Mouse (Mus musculus) brown adipose tissue, adult 24 weeks (tissue): ENCODE results near the gene Adamts4. TPM values are rescaled to one million over a fixed set of nuclear protein-coding genes. Genes with fewer than 3 reads are reported as not detected.
"Not testable (repeated sequence)": the region's sequence is repeated elsewhere in the genome, so short reads cannot be mapped to it uniquely, and the experiment has no call there.

Experiments
- H3K27ac ChIP-seq: fragments of 200-500 bp; replicated peaks from 2 replicates; pipeline ENCODE4 v1.5.1; 2012; ENCODE audit warnings: low read depth, mild to moderate bottlenecking, low read length
- H3K4me1 ChIP-seq: fragments of 200-500 bp; 2 replicates; pipeline ENCODE4 v1.6.1; 2012; ENCODE audit warnings: low read length, mixed read lengths; ENCODE audit not compliant: control insufficient read depth, insufficient read depth, insufficient read length
- H3K4me3 ChIP-seq: fragments of 200-500 bp; 2 replicates; pipeline ENCODE4 v1.5.1; 2012; ENCODE audit warnings: low read depth, mild to moderate bottlenecking, low read length, moderate library complexity; ENCODE audit not compliant: insufficient read depth
- polyA plus RNA-seq: library from polyadenylated mRNA; stranded (reverse); fragments of >200 nt; gene quantifications from 2 replicates; pipeline ENCODE4 v1.2.4, GENCODE M21; 2012; ENCODE audit not compliant: missing spikeins, insufficient read depth, insufficient read length

Gene Adamts4
- polyA plus RNA-seq, 1 experiment = 1.2 TPM

DNA sequence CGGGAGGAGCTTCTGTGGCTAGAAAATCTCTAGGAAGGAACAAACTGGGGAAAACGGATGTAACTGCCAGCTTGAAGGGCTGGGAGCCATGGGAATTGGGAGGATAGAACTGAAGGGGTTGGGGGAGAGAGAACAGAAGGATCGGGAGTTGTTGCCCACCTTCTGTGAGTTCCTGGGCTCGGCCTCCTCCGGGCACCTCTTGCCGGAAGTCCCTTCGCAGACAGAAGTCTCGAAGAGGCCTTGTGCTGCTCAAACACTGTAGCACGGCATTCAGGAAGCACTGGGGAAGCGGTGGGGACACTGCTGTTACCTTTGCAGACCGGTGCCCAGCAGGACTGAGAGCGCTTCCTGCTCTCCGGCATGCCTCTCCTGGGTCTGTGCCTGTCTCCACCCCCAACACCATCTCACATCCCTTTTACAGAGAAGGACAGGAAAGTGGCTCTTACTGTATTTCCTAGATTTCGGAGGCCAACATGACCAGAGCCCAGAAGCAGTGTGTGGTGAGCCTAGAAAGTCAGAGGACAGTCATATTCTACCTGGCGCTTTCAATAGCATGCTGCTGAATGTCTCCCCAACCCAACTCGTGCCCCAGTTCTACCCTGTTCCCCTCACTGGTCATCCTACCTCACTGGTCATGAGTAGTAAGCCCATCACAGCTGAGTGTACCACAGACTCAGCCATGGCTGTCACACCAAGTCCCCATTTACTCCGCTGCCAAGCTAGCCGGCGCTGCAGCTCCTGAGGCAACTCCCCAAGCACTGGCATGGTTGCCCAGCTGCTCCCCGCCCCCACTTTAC is 35.1 kb downstream of the Adamts4 start:
- Histone ChIP-seq H3K27ac (peak overlapping the region; percentile 16; the same call in 1 of the 2 replicates), H3K4me3 (peak overlapping the region; percentile 19; the same call in 1 of the 2 replicates), H3K4me1 (peaks cover 1% of the 10 kb centered on the region)

DNA sequence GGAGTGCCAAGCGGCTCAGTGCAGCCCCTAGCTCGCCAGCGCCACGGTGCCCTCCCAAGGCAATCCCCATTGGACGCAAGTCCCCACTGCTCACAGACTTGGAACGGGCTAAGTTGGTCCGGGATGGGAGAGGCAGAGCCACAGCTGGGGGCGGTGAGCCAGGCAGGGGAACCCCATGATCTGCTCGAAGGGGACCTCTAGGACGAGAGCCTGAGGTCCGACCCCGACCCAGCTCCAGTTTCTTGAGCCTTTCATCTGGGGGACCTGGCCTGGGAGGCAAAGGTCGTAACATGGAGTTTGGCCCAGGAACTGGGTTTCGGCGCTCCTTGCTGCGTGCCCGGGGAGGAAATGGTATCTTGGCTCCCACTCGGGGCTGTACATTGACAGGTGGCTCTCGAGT is 36.3 kb downstream of the Adamts4 start:
- Histone ChIP-seq H3K4me3 (no peak overlapping the region; the same call in 1 of the 2 replicates), H3K4me1 (no peaks in the 10 kb centered on the region; the same call in 1 of the 2 replicates), H3K27ac (no peak overlapping the region)

DNA sequence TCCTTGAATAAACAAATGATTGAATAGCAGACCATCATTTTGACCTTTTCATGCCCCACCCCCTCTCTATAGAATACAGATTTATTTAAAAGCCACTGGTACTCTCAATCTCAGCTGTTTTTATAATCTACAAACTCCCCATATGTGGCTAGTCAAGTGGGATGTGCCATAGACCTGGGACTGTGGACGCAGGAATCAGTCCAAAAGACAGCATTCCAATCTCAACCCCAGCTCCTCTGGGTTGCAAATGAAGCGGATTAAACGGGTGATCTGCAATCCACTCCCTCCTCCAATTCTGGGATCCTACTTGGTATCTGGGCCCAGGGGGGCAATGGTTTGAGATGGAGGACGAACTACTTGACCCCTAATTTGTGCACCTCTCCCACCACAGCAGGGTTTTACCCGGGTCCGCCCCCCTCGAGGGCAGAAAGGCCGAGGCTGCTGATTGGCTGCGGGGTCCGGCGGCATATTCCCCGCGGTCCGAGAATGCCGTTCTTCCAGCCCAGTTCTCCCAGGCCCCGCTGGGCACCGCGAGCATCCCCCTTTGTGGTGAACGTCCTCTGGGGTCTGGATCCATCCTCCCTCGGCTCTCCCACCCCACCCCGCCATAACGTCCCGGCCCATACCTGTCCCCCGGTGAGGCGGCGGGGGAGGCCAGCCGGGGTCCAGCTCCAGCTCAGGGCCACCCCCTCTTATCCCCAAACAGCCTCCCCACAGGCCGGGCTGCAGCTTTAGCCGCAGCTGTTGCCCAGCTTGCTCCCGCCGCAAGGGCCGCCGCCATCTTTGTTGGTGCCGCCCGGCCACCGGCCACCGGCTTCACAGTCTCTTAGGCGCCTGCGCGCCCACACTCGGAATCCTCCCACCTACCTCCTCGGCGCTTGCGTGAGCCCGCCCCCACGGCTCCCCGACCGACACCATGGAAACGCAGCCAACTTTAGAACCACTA is 37.2 kb downstream of the Adamts4 start, which contains the start of gene Usp21:
TSS of gene Usp21 (minus strand) at position 856 of the 946 bp plus-strand sequence.
- Histone ChIP-seq H3K4me1 (peaks cover under 1% of the 10 kb centered on the region; the same call in 1 of the 2 replicates), H3K4me3 (peak within 1 kb of the TSS; percentile 85), H3K27ac (peak within 1 kb of the TSS; percentile 76)

DNA sequence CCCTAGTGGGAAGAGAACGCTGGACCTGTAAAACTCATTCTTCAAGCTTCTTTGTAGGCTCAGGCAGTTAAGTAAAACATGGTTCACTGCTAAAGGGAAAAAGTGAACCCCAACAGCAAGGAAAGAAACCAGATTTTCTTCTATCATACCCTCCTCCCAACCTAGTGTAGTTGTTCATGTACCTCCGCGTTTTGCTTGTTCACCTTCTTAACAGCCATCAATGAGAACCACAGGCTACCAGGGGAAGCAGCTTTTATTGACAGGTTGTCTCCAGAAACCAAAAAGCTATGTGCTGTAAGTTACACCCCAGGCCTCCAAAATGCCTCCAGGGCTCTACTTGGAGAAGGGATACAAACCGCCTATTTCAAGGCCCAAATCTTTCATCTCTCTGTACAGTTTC is 38.1 kb downstream of the Adamts4 start:
- Histone ChIP-seq H3K27ac (no peak overlapping the region), H3K4me3 (no peak overlapping the region), H3K4me1 (peaks cover 2% of the 10 kb centered on the region; the same call in 1 of the 2 replicates)

DNA sequence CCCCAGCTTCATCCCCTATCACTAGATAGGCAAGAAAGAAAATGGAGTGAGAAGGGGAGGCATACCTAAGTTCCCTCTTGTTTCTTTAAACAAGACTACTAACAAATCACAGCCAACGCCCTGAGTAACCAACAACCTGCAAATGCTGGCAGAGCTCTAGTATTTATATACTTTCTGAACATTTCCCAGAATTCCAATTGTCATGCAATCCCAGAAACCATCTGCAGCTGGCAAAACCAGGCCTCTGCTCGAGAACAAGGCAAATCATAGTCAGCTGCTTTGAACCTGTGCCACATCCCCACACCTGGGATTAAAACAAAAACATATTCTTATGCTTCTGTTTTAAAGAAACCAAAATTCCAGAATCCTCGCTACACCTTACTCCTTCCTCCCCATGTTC is 43.1 kb downstream of the Adamts4 start:
- Histone ChIP-seq H3K4me3 (no peak overlapping the region), H3K27ac (no peak overlapping the region), H3K4me1 (0 out of 2 replicates have a peak, but pooled peaks cover 5% of the 10 kb centered on the region)

DNA sequence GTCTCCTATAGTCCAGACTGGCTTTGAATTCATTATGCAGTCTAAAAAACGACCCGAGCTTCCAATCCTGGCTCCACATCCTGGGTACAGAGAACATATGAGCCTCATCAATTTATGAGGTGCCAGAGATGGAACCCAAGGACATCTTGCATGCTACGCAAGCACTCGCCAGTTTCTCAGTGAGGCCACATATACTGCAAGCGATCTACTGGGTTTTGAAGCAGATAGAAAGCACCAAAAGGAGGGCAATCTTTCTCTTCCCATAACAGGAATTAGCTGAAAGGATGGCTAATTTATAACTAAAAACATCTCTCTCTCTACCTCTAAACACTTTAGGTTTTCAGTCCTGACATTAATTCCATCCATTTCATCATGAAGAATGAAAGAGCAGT is 43.7 kb downstream of the Adamts4 start:
- H3K4me3 ChIP-seq = peak overlapping the region; percentile 93
- H3K4me1 ChIP-seq = 0 out of 2 replicates have a peak, but pooled peaks cover 5% of the 10 kb centered on the region
- peak overlapping the region; percentile 98; the same call in 1 of the 2 replicates for H3K27ac ChIP-seq

DNA sequence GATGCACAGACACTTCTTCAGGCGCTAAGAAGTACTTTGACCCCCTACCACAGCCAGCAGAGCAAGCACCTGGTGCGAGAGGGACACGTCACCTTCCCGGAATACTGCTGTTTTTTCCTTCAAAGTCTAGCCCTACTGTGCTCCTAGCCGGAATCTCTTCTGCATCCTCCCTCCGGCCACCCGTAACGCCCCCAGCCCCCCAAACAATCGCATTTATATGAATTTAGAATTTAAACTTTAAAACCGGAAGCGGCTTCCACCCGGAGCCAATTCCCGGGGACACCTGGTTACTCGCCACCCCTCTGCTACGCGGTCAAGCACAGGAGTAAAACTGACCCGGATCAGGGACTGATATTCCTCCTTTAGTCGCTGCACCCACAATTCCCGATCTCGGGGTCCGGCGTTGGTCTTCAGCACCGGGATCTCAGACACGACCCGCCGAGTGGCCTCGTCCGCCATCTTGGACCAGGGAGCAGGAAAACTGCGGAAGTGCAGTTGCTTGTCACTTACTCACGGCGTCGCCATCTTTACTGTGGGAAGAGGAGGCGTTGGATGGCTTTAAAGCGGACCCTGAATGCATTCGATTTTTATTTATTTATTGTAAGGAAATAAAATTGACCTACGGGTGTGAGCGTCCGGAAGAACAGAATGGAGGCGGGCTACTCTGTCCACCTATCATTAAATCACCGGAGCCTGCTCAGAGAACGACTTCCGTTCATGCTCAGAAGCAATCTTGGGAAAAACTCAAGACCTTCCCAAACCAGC is 44.3 kb downstream of the Adamts4 start, which contains the start of gene Ufc1:
TSS of gene Ufc1 (minus strand) at position 727 of the 765 bp plus-strand sequence.
- H3K27ac ChIP-seq = peak within 1 kb of the TSS; percentile 98
- 0 out of 2 replicates have a peak, but pooled peaks cover 5% of the 10 kb centered on the region for H3K4me1 ChIP-seq
- peak within 1 kb of the TSS; percentile 93 for H3K4me3 ChIP-seq

DNA sequence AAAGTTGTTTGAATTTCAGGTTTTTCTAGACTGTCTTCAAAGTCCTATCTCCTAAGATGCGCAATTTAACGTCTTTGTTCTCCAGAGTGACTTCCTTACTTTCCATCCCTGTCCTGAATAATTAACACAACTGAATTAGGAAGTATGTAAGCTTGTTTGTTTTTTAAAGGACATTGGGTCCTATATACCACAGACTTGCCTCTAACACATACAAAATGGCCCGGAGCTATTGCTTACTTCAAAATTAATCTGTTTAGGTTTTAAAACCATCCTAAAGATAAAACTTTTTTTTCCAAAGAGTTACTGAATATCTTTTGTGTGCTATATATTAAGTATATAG is 44.8 kb downstream of the Adamts4 start:
- peak overlapping the region; percentile 93 for H3K4me3 ChIP-seq
- peak overlapping the region; percentile 98 for H3K27ac ChIP-seq

DNA sequence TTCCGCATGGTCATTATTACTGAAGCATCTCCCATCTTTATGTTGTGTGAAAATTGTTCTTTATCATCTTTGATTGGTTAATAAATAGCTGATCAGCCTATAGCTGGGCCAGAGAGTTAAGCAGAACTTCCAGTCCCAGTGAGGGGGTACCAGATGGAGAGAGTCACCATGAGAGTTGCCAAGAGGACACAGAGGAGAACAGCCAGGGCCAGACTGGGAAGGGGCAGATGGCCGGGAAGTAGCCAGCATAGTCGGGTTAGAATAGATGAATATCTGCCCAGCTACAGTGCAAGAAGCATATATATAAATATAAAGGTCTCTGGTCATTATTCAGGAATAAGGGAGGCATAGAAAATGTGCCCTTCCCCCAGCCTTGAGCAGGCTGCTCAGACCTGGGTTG is 48.0 kb downstream of the Adamts4 start:
- H3K27ac ChIP-seq = no peak overlapping the region
- H3K4me3 ChIP-seq = no peak overlapping the region
- H3K4me1 ChIP-seq = 0 out of 2 replicates have a peak, but pooled peaks cover 3% of the 10 kb centered on the region

More for the DNA sequence above, 44.8 kb downstream of the Adamts4 start:
- H3K4me1 ChIP-seq = 0 out of 2 replicates have a peak, but pooled peaks cover 5% of the 10 kb centered on the region

DNA sequence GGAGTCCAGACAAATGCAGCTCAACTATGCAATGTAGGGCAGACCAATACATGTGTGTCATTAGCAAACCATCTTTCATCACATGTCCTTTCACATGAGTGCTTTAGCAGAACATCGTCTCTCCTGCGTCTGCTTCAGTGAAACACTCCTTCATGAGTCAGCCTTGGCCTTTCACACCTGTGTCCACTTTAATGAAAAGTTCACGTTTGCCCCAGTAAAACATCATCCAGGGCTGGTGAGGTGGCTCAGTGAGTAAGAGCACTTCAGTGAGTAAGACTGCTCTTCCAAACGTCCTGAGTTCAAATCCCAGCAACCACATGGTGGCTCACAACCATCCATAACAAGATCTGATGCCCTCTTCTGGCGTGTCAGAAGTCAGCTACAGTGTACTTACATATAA is 55.9 kb downstream of the Adamts4 start:
- H3K27ac ChIP-seq, H3K4me1 ChIP-seq, H3K4me3 ChIP-seq: not testable (repeated sequence)

DNA sequence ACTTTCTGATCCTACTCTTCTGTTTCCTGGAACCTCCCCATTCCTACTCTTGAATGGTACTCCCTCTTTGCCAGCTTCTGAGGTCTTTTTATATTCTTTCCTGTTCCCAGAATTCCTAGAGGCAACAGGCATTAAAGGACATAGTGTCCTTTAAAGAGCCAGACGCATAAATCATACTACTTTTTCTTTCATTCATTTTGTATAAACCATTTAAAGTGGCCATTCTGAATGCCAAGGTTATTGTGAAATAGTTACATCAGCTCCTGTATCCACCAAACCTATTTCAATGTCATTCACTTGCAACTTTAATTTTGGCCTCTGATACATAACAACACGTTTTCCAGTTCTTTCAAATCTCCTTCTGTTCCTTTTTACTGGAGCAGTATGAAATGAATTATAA is 59.1 kb downstream of the Adamts4 start:
- Histone ChIP-seq H3K4me3 (no peak overlapping the region), H3K4me1 (no peaks in the 10 kb centered on the region), H3K27ac (no peak overlapping the region)

Other genes starting within 250 kb of the Adamts4 start
- gene Fcgr4, start 231.5 kb upstream of the Adamts4 start, polyA plus RNA-seq = 2.2 and 3.9 TPM in 2 replicates
- gene Fcgr3, start 185.5 kb upstream of the Adamts4 start, polyA plus RNA-seq = 15.9 and 17.1 TPM in 2 replicates
- gene Cfap126, start 136.5 kb upstream of the Adamts4 start, polyA plus RNA-seq = 2.6 and 11.0 TPM in 2 replicates
- 1,219 and 1,267 TPM in 2 replicates for gene Sdhc, start 99.8 kb upstream of the Adamts4 start, polyA plus RNA-seq
- gene Mpz, start 99.7 kb upstream of the Adamts4 start, polyA plus RNA-seq = 4.6 and 5.3 TPM in 2 replicates
- 3.3 and 4.2 TPM in 2 replicates for gene Pcp4l1, start 54.2 kb upstream of the Adamts4 start, polyA plus RNA-seq
- not detected in 2 replicates for gene Nr1i3, start 36.5 kb upstream of the Adamts4 start, polyA plus RNA-seq
- 59.3 and 65.5 TPM in 2 replicates for gene Tomm40l, start 27.9 kb upstream of the Adamts4 start, polyA plus RNA-seq
- 3.5 and 19.0 TPM in 2 replicates for gene Apoa2, start 25.4 kb upstream of the Adamts4 start, polyA plus RNA-seq
- 29.3 and 35.1 TPM in 2 replicates for gene Fcer1g, start 16.1 kb upstream of the Adamts4 start, polyA plus RNA-seq
- 1,478 and 1,710 TPM in 2 replicates for gene Ndufs2, start 967 bp downstream of the Adamts4 start, polyA plus RNA-seq
- gene B4galt3, start 19.9 kb downstream of the Adamts4 start, polyA plus RNA-seq = 11.3 and 12.1 TPM in 2 replicates
- 12.3 and 15.2 TPM in 2 replicates for gene Ppox, start 30.8 kb downstream of the Adamts4 start, polyA plus RNA-seq
- gene Usp21, start 37.6 kb downstream of the Adamts4 start, polyA plus RNA-seq = 11.7 and 14.7 TPM in 2 replicates
- gene Ufc1, start 44.6 kb downstream of the Adamts4 start, polyA plus RNA-seq = 149 and 183 TPM in 2 replicates
- gene Dedd, start 78.7 kb downstream of the Adamts4 start, polyA plus RNA-seq = 22.3 and 27.1 TPM in 2 replicates
- 41.1 and 62.5 TPM in 2 replicates for gene Nit1, start 95.2 kb downstream of the Adamts4 start, polyA plus RNA-seq
- gene Pfdn2, start 95.2 kb downstream of the Adamts4 start, polyA plus RNA-seq = 73.2 and 83.7 TPM in 2 replicates
- gene Klhdc9, start 110.4 kb downstream of the Adamts4 start, polyA plus RNA-seq = not detected in 2 replicates
- gene Nectin4, start 119.7 kb downstream of the Adamts4 start, polyA plus RNA-seq = not detected in 2 replicates
- 2.1 and 3.0 TPM in 2 replicates for gene Arhgap30, start 138.5 kb downstream of the Adamts4 start, polyA plus RNA-seq
- 13.1 and 18.2 TPM in 2 replicates for gene Usf1, start 160.9 kb downstream of the Adamts4 start, polyA plus RNA-seq
- gene Tstd1, start 168.5 kb downstream of the Adamts4 start, polyA plus RNA-seq = not detected in 2 replicates
- 42.9 and 45.1 TPM in 2 replicates for gene F11r, start 187.1 kb downstream of the Adamts4 start, polyA plus RNA-seq